Mouse (Mus musculus): ENCODE measurements around the gene Cd72. TPM values are rescaled to one million over a fixed set of nuclear protein-coding genes. Genes with fewer than 3 reads are reported as not detected.

Gene Cd72
- polyA plus RNA-seq, 1 experiment from 2014 or later = 2.6 TPM

DNA sequence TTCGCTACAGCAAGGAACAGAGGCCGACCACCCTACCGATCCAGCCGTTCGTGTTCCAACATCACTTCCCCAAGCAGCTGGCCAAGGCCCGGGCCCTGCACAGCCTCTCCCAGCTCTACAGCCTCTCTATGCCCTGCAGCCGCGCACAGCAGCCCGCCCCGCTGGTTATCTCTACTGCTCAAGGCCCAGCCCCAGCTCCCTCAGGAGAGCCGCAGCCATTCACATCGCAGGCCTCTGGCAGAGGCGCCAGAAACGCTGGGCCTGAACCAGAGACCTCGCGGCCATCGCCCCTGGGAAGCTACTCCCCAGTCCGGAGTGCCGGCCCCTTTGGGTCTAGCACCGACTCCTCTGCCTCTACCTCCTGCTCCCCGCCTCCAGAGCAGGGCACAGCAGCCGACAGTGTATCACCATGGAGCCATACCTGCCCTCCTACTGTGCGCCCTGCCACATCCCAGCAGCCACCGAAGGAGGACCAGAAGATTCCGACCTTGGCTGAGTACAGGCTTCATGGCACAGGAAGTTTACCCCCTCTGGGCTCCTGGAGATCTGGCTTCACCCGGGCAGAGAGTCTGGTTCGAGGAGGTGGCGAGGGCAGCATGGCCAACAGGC, 32.7 kb downstream of the Cd72 start:
- H3K9ac ChIP-seq (ENCODE audit: low read length) = no peak overlapping the region
- DNase-seq (ENCODE audit: low spot score) = no peak
- no peak for ATAC-seq (replicated peaks; ENCODE audit: low FRiP score)
- no peak overlapping the region for H3K4me2 ChIP-seq (ENCODE audit: low read depth, low read length, severe bottlenecking)
- peaks cover 4% of the 10 kb centered on the region; the same call in 1 of the 2 replicates for H3K36me3 ChIP-seq (ENCODE audit: control insufficient read depth, insufficient read depth, low read length)
- H3K27me3 ChIP-seq (ENCODE audit: control insufficient read depth, insufficient read depth, low read length) = peaks cover 18% of the 10 kb centered on the region
- 79% methylated on average over 28 of the region's 28 CpGs for WGBS
- no peak overlapping the region for H3K27ac ChIP-seq (ENCODE audit: low read depth, low read length)
- H3K9me3 ChIP-seq (ENCODE audit: control insufficient read depth, low read length) = no peaks in the 10 kb centered on the region
- no peak overlapping the region for H3K4me3 ChIP-seq (ENCODE audit: low read depth, low read length)
- peaks cover 10% of the 10 kb centered on the region for H3K4me1 ChIP-seq (replicated peaks; ENCODE audit: control insufficient read depth, insufficient read depth, low read length)

GRCm38 (mm10) chr4:43420305-43420704, 34.1 kb downstream of the Cd72 start:
- WGBS = 6% methylated on average over 6 of the region's 6 CpGs
- H3K4me1 ChIP-seq (replicated peaks; ENCODE audit: control insufficient read depth, insufficient read depth, low read length) = peaks cover 1% of the 10 kb centered on the region
- ATAC-seq (replicated peaks; ENCODE audit: low FRiP score) = peak; percentile 24; the same call in 1 of the 2 replicates
- H3K27ac ChIP-seq (ENCODE audit: low read depth, low read length) = no peak overlapping the region
- H3K36me3 ChIP-seq (ENCODE audit: control insufficient read depth, insufficient read depth, low read length) = peaks cover 4% of the 10 kb centered on the region; the same call in 1 of the 2 replicates
- no peaks in the 10 kb centered on the region for H3K9me3 ChIP-seq (ENCODE audit: control insufficient read depth, low read length)
- H3K9ac ChIP-seq (ENCODE audit: low read length) = no peak overlapping the region
- H3K4me3 ChIP-seq (ENCODE audit: low read depth, low read length) = no peak overlapping the region
- no peak overlapping the region for H3K4me2 ChIP-seq (ENCODE audit: low read depth, low read length, severe bottlenecking)
- peak; percentile 79 for DNase-seq (ENCODE audit: low spot score)
- H3K27me3 ChIP-seq (ENCODE audit: control insufficient read depth, insufficient read depth, low read length) = peaks cover 6% of the 10 kb centered on the region

GRCm38 (mm10) chr4:43419801-43420281, 34.6 kb downstream of the Cd72 start:
- DNase-seq (ENCODE audit: low spot score) (no peak), ATAC-seq (replicated peaks; ENCODE audit: low FRiP score) (no peak)
- no peak overlapping the region for H3K4me2 ChIP-seq (ENCODE audit: low read depth, low read length, severe bottlenecking)
- no peak overlapping the region for H3K9ac ChIP-seq (ENCODE audit: low read length)
- 72% methylated on average over 9 of the region's 9 CpGs for WGBS
- H3K9me3 ChIP-seq (ENCODE audit: control insufficient read depth, low read length) = no peaks in the 10 kb centered on the region
- no peaks in the 10 kb centered on the region for H3K4me1 ChIP-seq (replicated peaks; ENCODE audit: control insufficient read depth, insufficient read depth, low read length)
- H3K36me3 ChIP-seq (ENCODE audit: control insufficient read depth, insufficient read depth, low read length) = peaks cover 4% of the 10 kb centered on the region; the same call in 1 of the 2 replicates
- H3K27ac ChIP-seq (ENCODE audit: low read depth, low read length) = no peak overlapping the region
- H3K27me3 ChIP-seq (ENCODE audit: control insufficient read depth, insufficient read depth, low read length) = peaks cover 3% of the 10 kb centered on the region; the same call in 1 of the 2 replicates
- no peak overlapping the region for H3K4me3 ChIP-seq (ENCODE audit: low read depth, low read length)

DNA sequence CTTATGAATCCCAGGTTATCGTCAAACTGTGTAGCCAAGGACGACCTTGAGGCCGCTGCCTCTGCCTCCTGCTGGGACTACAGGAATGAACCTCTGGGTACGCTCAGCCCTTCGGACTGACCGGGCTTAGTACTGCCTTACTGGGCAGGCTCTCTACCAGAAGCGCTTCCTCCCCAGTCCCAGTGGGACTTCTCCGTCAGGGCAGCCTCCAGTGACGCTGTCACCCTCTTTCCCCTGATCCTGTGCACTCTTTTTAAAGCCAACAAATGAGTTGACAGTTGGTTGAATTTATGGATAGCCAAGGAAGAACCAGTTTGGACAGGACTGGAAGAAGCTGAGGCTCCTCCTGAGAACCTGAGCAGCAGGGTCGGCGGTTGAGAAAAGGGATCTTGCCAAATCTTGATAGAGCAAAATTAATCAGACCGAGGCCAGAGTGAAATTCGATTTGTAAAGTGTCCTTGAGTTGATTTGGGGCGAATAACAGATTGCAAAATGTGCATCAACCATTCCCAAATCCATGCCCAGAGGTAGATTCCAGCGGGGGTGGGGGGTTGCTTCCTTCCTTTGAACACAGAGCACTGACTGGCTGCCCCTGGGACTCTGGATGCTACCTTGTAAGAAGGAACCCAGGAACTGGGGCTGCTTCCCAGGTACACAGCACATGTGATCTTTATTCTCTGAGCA, 35.3 kb downstream of the Cd72 start:
- Histone ChIP-seq H3K4me3 (ENCODE audit: low read depth, low read length) (no peak overlapping the region), H3K4me1 (replicated peaks; ENCODE audit: control insufficient read depth, insufficient read depth, low read length) (no peaks in the 10 kb centered on the region), H3K27ac (ENCODE audit: low read depth, low read length) (no peak overlapping the region), H3K4me2 (ENCODE audit: low read depth, low read length, severe bottlenecking) (no peak overlapping the region), H3K27me3 (ENCODE audit: control insufficient read depth, insufficient read depth, low read length) (no peaks in the 10 kb centered on the region), H3K36me3 (ENCODE audit: control insufficient read depth, insufficient read depth, low read length) (peaks cover under 1% of the 10 kb centered on the region; the same call in 1 of the 2 replicates), H3K9ac (ENCODE audit: low read length) (no peak overlapping the region), H3K9me3 (ENCODE audit: control insufficient read depth, low read length) (no peaks in the 10 kb centered on the region)
- no peak for DNase-seq (ENCODE audit: low spot score)
- no peak for ATAC-seq (replicated peaks; ENCODE audit: low FRiP score)
- WGBS = 65% methylated on average over 15 of the region's 15 CpGs

- no peak overlapping the region for H3K9ac ChIP-seq (ENCODE audit: low read length)
- H3K4me2 ChIP-seq (ENCODE audit: low read depth, low read length, severe bottlenecking) = no peak overlapping the region
- H3K27ac ChIP-seq (ENCODE audit: low read depth, low read length) = no peak overlapping the region
- no peaks in the 10 kb centered on the region for H3K4me1 ChIP-seq (replicated peaks; ENCODE audit: control insufficient read depth, insufficient read depth, low read length)
- WGBS = 79% methylated on average over 4 of the region's 4 CpGs
- no peaks in the 10 kb centered on the region for H3K9me3 ChIP-seq (ENCODE audit: control insufficient read depth, low read length)
- H3K36me3 ChIP-seq (ENCODE audit: control insufficient read depth, insufficient read depth, low read length) = no peaks in the 10 kb centered on the region; the same call in 1 of the 2 replicates
- no peak for ATAC-seq (replicated peaks; ENCODE audit: low FRiP score)
- H3K4me3 ChIP-seq (ENCODE audit: low read depth, low read length) = no peak overlapping the region
- H3K27me3 ChIP-seq (ENCODE audit: control insufficient read depth, insufficient read depth, low read length) = no peaks in the 10 kb centered on the region
- DNase-seq (ENCODE audit: low spot score) = no peak
Observed at GRCm38 (mm10) chr4:43418450-43418849, 36.0 kb downstream of the Cd72 start.

DNA sequence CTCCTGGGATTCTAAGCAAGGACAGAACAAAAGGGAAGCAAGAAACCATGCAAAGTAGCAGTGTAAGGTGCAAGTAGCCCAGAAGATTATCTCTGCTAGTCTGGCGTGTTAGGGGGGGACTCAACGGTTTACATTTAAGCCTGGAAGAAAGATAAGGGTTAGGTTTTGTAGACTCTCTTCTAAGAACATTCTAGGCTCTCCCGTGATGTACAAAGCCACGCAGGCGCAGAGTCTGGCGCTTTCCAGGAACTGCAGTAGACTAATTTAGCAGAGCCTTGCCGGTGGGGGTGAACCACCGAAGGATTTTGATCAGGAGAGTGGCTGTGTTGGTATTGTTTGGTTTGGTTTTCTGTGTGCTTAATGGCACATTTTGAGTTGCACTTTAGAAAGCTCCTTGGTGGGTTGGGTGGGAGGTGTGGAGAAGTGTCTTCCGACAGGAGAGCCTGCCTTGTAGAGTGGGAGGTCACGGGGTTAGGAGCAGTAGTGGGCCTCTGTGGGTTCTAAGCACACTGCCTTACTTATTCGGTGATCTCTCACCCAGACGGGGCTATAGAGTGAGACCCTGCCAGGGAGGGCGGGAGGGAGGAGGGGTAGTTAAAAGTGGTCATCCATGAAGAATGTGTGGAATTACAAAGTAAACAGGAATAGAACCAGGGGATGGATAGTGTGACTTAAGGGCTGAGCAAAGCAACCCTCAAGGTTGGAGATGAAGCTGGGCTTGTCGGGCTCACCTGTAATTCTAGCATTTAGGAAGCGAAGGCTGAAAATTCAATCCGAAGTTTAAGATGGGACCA, 37.0 kb downstream of the Cd72 start:
- DNase-seq (ENCODE audit: low spot score) = no peak
- no peaks in the 10 kb centered on the region for H3K27me3 ChIP-seq (ENCODE audit: control insufficient read depth, insufficient read depth, low read length)
- no peak overlapping the region for H3K4me3 ChIP-seq (ENCODE audit: low read depth, low read length)
- ATAC-seq (replicated peaks; ENCODE audit: low FRiP score) = no peak
- no peaks in the 10 kb centered on the region for H3K9me3 ChIP-seq (ENCODE audit: control insufficient read depth, low read length)
- no peak overlapping the region for H3K27ac ChIP-seq (ENCODE audit: low read depth, low read length)
- no peak overlapping the region for H3K9ac ChIP-seq (ENCODE audit: low read length)
- WGBS = 84% methylated on average over 16 of the region's 16 CpGs
- H3K36me3 ChIP-seq (ENCODE audit: control insufficient read depth, insufficient read depth, low read length) = no peaks in the 10 kb centered on the region; the same call in 1 of the 2 replicates
- no peaks in the 10 kb centered on the region for H3K4me1 ChIP-seq (replicated peaks; ENCODE audit: control insufficient read depth, insufficient read depth, low read length)
- H3K4me2 ChIP-seq (ENCODE audit: low read depth, low read length, severe bottlenecking) = no peak overlapping the region

DNA sequence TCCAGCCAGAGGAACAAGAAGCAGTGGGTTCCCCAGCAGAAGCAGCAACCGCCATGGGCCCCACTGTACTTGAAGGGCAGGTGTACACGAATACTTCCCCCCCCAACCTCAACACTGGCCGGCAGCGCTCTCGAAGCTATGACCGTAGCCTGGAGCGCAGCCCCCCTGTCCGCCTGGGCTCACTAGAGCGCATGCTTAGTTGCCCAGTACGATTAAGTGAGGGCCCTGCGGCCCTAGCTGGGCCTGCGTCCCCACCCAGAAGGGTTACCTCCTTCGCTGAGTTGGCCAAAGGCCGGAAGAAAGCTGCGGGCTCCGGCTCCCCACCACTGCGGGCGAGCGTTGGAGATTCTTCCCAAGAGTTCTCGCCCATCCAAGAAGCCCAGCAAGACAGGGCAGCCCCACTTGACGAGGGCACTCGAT, 38.3 kb downstream of the Cd72 start:
- Histone ChIP-seq H3K9me3 (ENCODE audit: control insufficient read depth, low read length) (no peaks in the 10 kb centered on the region), H3K27me3 (ENCODE audit: control insufficient read depth, insufficient read depth, low read length) (no peaks in the 10 kb centered on the region), H3K36me3 (ENCODE audit: control insufficient read depth, insufficient read depth, low read length) (no peaks in the 10 kb centered on the region; the same call in 1 of the 2 replicates), H3K4me2 (ENCODE audit: low read depth, low read length, severe bottlenecking) (no peak overlapping the region), H3K27ac (ENCODE audit: low read depth, low read length) (no peak overlapping the region), H3K4me3 (ENCODE audit: low read depth, low read length) (no peak overlapping the region), H3K9ac (ENCODE audit: low read length) (no peak overlapping the region), H3K4me1 (replicated peaks; ENCODE audit: control insufficient read depth, insufficient read depth, low read length) (no peaks in the 10 kb centered on the region)
- WGBS = 95% methylated on average over 22 of the region's 22 CpGs
- DNase-seq (ENCODE audit: low spot score) (no peak), ATAC-seq (replicated peaks; ENCODE audit: low FRiP score) (no peak)

DNA sequence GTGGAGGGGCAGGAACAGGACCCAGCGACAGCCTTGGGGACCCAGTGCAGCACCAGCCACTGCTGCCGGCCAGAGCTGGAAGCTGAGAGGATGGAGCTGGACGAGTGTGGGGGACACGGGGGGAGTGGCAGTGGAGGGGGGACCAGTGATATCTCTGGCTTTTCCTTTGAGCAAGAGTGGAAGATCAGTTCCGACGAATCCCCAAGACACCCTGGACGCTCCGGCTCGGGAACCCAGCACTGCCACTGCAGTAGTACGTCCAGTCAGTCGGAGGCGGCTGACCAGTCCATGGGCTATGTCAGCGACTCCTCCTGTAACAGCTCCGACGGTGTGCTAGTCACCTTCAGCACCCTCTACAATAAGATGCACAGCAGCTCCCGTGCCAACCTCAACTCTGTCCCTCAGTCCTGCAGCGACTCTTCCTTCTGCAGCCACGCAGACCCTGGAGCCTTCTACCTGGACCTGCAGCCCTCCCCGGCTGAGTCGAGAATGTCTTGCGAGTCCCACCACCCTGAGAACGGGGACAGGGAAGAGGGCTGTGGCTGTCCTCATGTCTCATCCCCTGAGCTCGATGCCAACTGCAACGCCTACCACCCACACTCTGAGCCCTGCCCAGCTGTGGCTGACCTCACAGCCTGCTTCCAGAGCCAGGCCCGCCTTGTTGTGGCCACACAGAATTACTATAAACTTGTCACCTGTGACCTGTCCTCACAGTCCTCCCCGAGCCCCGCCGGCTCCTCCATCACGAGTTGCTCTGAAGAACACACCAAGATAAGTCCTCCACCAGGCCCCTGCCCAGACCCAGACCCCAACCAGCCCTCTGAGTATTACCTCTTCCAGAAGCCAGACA, 39.0 kb downstream of the Cd72 start:
- H3K9me3 ChIP-seq (ENCODE audit: control insufficient read depth, low read length) = no peaks in the 10 kb centered on the region
- no peaks in the 10 kb centered on the region; the same call in 1 of the 2 replicates for H3K36me3 ChIP-seq (ENCODE audit: control insufficient read depth, insufficient read depth, low read length)
- no peak for DNase-seq (ENCODE audit: low spot score)
- H3K9ac ChIP-seq (ENCODE audit: low read length) = no peak overlapping the region
- no peak overlapping the region for H3K4me3 ChIP-seq (ENCODE audit: low read depth, low read length)
- H3K4me1 ChIP-seq (replicated peaks; ENCODE audit: control insufficient read depth, insufficient read depth, low read length) = no peaks in the 10 kb centered on the region
- no peak overlapping the region for H3K27ac ChIP-seq (ENCODE audit: low read depth, low read length)
- no peak for ATAC-seq (replicated peaks; ENCODE audit: low FRiP score)
- no peaks in the 10 kb centered on the region for H3K27me3 ChIP-seq (ENCODE audit: control insufficient read depth, insufficient read depth, low read length)
- H3K4me2 ChIP-seq (ENCODE audit: low read depth, low read length, severe bottlenecking) = no peak overlapping the region
- WGBS = 90% methylated on average over 29 of the region's 29 CpGs

Measured in forebrain, embryonic 11.5 days (tissue).